Mouse (Mus musculus) midbrain, embryonic 11.5 days (tissue): ENCODE measurements at regions not wholly inside any gene's neighbourhood (a gene's known extent, or its start where the extent isn't known, plus 50 kb on each side); places are given as distances from the start of the nearest gene placed in this dataset.
A peak's percentile ranks its signal among the peaks of the same experiment; 100 is the strongest.

ENCODE experiments used
- ATAC-seq: fragments of 200-750 bp; cut with Nextera tagmentation; 2 replicates; pipeline ENCODE4 v1.8.0; 2017; ENCODE audit warnings: moderate TSS enrichment, moderate library complexity; ENCODE audit not compliant: low FRiP score
- DNase-seq: peaks from one replicate; pipeline ENCODE4 v3.0.0; 2015; ENCODE audit warnings: low spot score; ENCODE audit errors: missing footprints
- H3K27ac ChIP-seq: fragments of 300-500 bp; sonication (generic); 2 replicates; pipeline ENCODE4 v1.5.1; 2014; ENCODE audit warnings: low read depth, low read length
- H3K27me3 ChIP-seq: fragments of 300-500 bp; sonication (generic); 2 replicates; pipeline ENCODE4 v1.6.1; 2014; ENCODE audit warnings: mild to moderate bottlenecking, low read length, moderate library complexity, mixed read lengths; ENCODE audit not compliant: control insufficient read depth, insufficient read depth
- H3K36me3 ChIP-seq: fragments of 300-500 bp; sonication (generic); 2 replicates; pipeline ENCODE4 v1.6.1; 2014; ENCODE audit warnings: mild to moderate bottlenecking, low read length, moderate library complexity, mixed read lengths; ENCODE audit not compliant: control insufficient read depth, insufficient read depth
- H3K4me1 ChIP-seq: fragments of 300-500 bp; sonication (generic); 2 replicates; pipeline ENCODE4 v1.6.1; 2014; ENCODE audit warnings: low read length; ENCODE audit not compliant: control insufficient read depth, insufficient read depth
- H3K4me2 ChIP-seq: fragments of 300-500 bp; sonication (generic); 2 replicates; pipeline ENCODE4 v1.6.1; 2014; ENCODE audit warnings: mild to moderate bottlenecking, moderate library complexity
- H3K4me3 ChIP-seq: fragments of 300-500 bp; sonication (generic); 2 replicates; pipeline ENCODE4 v1.5.1; 2014; ENCODE audit warnings: low read depth, low read length
- H3K9ac ChIP-seq: fragments of 300-500 bp; sonication (generic); 2 replicates; pipeline ENCODE4 v1.6.1; 2014; ENCODE audit warnings: low read length
- H3K9me3 ChIP-seq: fragments of 300-500 bp; sonication (generic); 2 replicates; pipeline ENCODE4 v1.6.1; 2016; ENCODE audit warnings: low read length; ENCODE audit not compliant: control insufficient read depth
- WGBS: fragments of 180-500 bp; shearing (Covaris S2); extraction: QIAGEN DNeasy Blood & Tissue Kit; methylation state at CpG from one replicate; pipeline ENCODE4 v1.1.7; 2014; 5-methylcytosine and 5-hydroxymethylcytosine counted together

DNA sequence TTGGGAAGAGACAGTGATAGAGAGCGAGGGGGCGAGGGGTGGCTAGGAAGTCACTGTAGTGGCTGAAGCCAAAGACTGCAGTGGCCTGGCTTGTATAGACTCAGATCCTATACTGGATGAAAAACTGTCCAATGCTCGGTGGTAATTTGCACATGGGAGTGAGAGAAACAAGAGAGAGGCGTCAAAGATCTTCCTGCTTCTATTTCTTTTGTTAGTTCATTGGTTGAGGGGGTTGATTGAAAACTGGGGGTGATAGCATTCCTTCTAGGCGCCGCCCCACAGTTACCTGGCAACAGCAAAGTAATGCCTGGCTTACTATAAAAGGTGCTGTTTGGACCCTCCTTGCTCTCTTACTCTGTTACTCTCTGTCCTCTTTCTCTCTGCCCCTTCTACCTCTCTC lies 465.3 kb upstream of the Smim15 start:
- Histone ChIP-seq H3K36me3 (no peaks in the 10 kb centered on the region), H3K9me3 (no peaks in the 10 kb centered on the region), H3K27me3 (no peaks in the 10 kb centered on the region), H3K4me3 (no peak overlapping the region), H3K4me2 (no peak overlapping the region), H3K9ac (no peak overlapping the region), H3K4me1 (no peaks in the 10 kb centered on the region), H3K27ac (no peak overlapping the region)
- ATAC-seq (no peak), DNase-seq (peak; percentile 57)
- WGBS, result 82% methylated on average over 6 of the region's 6 CpGs

DNA sequence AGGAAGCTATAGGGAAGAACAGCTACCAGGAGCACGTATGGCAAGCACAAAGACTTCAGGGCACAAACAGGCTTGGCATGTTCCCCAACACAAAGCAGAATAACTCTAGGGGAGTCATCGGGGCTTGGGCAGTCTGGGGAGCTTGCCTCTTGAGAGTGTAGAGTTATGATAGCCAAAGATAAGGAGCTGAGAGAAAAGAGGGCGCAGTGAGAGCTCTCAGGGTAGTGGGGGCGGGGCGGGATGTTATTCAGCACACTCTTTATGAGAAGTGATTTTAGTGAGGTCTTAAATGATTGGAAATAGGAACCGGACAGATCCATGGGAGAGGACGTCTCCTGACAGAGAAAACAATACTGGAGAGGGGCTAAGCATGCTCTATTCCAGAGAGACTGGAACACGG lies 466.4 kb upstream of the Smim15 start:
- peak; percentile 77 for DNase-seq
- no peak overlapping the region for H3K4me3 ChIP-seq
- no peaks in the 10 kb centered on the region for H3K9me3 ChIP-seq
- no peak overlapping the region for H3K4me2 ChIP-seq
- no peaks in the 10 kb centered on the region for H3K4me1 ChIP-seq
- no peaks in the 10 kb centered on the region for H3K36me3 ChIP-seq
- no peaks in the 10 kb centered on the region for H3K27me3 ChIP-seq
- H3K9ac ChIP-seq, result no peak overlapping the region
- ATAC-seq, result no peak
- 88% methylated on average over 8 of the region's 8 CpGs for WGBS
- no peak overlapping the region for H3K27ac ChIP-seq

DNA sequence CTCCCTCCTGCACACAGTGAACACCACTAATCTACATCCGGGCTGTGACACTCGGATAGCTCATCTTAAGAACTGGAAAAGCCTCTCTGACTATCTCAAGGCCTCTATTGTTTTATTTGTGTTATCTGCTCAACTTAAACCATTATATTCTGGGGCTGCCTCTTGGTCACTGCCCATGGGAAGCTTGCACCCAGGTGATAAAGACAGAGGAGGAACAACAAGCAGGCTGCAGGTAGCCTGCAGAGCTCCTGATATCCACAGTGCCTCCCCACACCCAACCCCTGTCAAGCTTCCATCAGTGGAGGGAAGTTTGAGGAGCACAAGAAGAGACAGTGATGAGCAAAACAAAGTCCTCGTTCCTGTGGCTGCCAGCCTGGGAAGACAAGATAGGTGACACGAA lies 467.0 kb upstream of the Smim15 start:
- no peaks in the 10 kb centered on the region for H3K9me3 ChIP-seq
- H3K27me3 ChIP-seq, result no peaks in the 10 kb centered on the region
- no peak overlapping the region for H3K4me3 ChIP-seq
- ATAC-seq (no peak), DNase-seq (peak; percentile 53)
- no peak overlapping the region for H3K9ac ChIP-seq
- 86% methylated on average over 4 of the region's 4 CpGs for WGBS
- H3K27ac ChIP-seq, result no peak overlapping the region
- no peak overlapping the region for H3K4me2 ChIP-seq
- no peaks in the 10 kb centered on the region for H3K36me3 ChIP-seq
- H3K4me1 ChIP-seq, result no peaks in the 10 kb centered on the region

DNA sequence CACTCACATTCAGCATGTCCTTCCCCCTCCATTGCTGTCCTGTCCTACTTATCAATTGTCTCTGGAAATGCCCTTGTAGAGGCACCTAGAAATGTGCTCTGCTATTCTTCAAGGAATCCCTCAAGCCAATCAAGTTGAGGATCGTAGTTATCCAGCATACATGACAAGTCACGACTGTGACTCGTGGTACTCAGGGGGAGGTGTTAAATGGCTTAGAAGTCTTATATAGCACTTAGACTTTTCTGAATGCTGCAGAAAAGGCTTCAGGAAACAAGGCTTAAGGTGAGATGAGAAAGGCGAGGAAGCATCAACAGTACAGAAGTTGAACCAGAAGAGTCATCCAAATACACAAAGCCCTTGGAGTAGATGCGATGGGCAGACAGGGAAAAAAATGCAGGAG lies 467.5 kb upstream of the Smim15 start:
- H3K36me3 ChIP-seq, result no peaks in the 10 kb centered on the region
- ATAC-seq, result no peak
- no peak overlapping the region for H3K9ac ChIP-seq
- H3K4me3 ChIP-seq, result no peak overlapping the region
- no peaks in the 10 kb centered on the region for H3K9me3 ChIP-seq
- 90% methylated on average over 5 of the region's 5 CpGs for WGBS
- H3K27me3 ChIP-seq, result no peaks in the 10 kb centered on the region
- no peak for DNase-seq
- H3K4me1 ChIP-seq, result no peaks in the 10 kb centered on the region
- H3K4me2 ChIP-seq, result no peak overlapping the region
- no peak overlapping the region for H3K27ac ChIP-seq

DNA sequence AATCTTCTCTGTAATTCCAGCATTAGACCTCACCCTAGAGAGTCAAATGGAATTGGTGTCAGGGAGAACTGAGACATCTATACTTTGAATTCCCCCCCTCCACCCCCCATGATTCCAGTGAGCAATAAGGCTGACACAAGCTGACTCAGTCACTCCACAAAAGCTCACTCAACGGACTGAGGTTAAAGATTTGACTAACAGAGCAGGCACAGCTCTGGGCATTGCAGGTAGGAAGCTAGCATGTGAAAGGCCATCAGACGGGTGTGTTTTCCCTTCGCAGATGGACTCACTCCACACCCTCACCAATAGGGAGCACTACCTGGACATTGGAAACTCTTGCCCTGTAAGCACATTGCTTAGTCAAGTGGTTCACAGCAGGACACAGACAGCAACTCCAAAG lies 469.2 kb upstream of the Smim15 start:
- Histone ChIP-seq H3K27ac (no peak overlapping the region), H3K9ac (no peak overlapping the region), H3K27me3 (no peaks in the 10 kb centered on the region), H3K4me2 (no peak overlapping the region), H3K9me3 (no peaks in the 10 kb centered on the region), H3K4me1 (no peaks in the 10 kb centered on the region), H3K4me3 (no peak overlapping the region), H3K36me3 (no peaks in the 10 kb centered on the region)
- ATAC-seq (no peak), DNase-seq (peak; percentile 45)
- 90% methylated on average over 3 of the region's 3 CpGs for WGBS

DNA sequence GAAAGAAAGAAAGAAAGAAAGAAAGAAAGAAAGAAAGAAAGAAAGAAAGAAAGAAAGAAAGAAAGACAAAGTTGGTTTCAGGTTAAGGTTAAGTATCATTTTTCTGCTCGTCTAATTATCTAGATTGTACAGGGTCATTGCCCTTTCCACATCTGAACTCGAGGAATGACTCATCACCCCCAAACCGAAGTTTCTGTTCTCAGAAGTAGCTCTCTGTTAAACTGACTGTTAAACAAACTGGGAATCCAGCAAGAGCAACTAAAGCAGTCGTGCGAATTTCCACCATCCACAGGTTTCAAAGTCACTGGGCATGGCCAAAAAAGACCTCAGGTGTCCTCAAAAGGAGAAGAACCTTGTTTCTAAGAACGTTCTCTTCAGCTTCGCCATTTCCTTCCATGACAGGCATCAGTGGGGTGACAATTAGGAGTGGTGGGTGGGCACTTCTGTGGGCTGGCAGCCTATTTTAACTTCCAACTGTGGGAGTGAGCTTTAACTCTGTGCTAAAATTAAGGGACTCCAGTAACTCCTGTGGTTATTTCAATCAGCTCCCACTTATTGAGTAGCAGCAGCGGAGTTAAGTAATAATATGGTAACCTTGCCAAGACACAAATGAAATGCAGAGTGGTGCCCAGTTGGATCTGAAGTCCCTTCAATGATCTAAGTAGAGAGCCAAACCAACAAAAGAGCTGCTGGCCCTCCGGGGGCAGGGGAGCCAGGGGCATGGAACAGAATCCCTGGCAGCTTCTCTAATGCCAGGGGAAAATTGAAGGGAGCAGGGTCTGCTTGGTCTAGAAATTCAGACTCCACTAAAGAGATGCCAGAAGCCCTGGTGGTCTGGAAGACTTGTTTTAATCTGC lies 470.5 kb upstream of the Smim15 start:
- 85% methylated on average over 9 of the region's 9 CpGs for WGBS
- Histone ChIP-seq H3K4me1 (no peaks in the 10 kb centered on the region), H3K27me3 (no peaks in the 10 kb centered on the region), H3K9me3 (no peaks in the 10 kb centered on the region), H3K4me2 (no peak overlapping the region), H3K27ac (no peak overlapping the region), H3K4me3 (no peak overlapping the region), H3K36me3 (no peaks in the 10 kb centered on the region), H3K9ac (no peak overlapping the region)
- DNase-seq (peak; percentile 45), ATAC-seq (no peak)

DNA sequence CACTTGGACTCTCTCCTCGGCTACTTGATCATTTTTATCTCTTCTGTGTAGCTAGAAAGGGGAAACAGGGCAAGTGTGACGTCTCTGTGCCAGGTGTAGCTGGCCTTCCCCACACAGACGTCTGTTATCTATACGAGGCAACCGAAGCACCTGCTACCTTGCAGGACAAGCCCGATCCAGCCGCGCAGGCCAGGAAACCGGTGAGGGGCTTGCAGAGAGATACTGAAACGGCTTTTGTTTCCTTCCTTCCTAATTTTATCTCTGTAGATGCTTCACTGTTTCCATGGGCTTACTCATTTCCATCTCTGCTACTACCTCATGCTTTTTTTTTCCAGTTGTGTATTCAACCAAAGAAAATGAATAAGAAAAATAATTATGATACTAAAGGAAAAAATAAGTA lies 472.7 kb upstream of the Smim15 start:
- H3K9me3 ChIP-seq, result no peaks in the 10 kb centered on the region
- no peak for ATAC-seq
- H3K9ac ChIP-seq, result no peak overlapping the region
- no peak overlapping the region for H3K4me3 ChIP-seq
- H3K27ac ChIP-seq, result no peak overlapping the region
- no peaks in the 10 kb centered on the region for H3K4me1 ChIP-seq
- no peaks in the 10 kb centered on the region for H3K36me3 ChIP-seq
- H3K4me2 ChIP-seq, result no peak overlapping the region
- no peaks in the 10 kb centered on the region for H3K27me3 ChIP-seq
- no peak for DNase-seq
- 88% methylated on average over 10 of the region's 10 CpGs for WGBS

DNA sequence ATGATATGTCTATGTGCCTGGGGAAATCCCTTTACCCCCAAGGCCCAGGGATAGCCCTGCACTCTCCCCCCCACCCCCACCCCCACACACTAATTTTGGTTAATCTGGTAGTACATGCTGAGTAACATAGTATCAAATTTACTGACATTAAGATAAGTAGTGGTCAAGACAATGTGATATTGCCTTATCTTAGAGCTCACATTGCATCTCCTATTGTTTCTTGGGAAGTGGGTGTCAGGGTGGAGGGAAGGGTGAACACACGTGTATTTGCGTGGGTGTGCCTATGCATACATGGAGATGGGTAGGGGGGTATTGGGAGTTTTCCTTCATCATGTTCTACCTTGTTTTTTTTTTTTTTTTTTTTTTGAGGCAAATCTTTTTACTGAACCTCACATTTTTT lies 474.8 kb upstream of the Smim15 start:
- no peaks in the 10 kb centered on the region for H3K27me3 ChIP-seq
- H3K9me3 ChIP-seq, result no peaks in the 10 kb centered on the region
- no peak for ATAC-seq
- H3K36me3 ChIP-seq, result no peaks in the 10 kb centered on the region
- no peak overlapping the region for H3K4me3 ChIP-seq
- H3K27ac ChIP-seq, result no peak overlapping the region
- 83% methylated on average over 2 of the region's 2 CpGs for WGBS
- no peaks in the 10 kb centered on the region for H3K4me1 ChIP-seq
- H3K9ac ChIP-seq, result no peak overlapping the region
- no peak for DNase-seq
- no peak overlapping the region for H3K4me2 ChIP-seq

DNA sequence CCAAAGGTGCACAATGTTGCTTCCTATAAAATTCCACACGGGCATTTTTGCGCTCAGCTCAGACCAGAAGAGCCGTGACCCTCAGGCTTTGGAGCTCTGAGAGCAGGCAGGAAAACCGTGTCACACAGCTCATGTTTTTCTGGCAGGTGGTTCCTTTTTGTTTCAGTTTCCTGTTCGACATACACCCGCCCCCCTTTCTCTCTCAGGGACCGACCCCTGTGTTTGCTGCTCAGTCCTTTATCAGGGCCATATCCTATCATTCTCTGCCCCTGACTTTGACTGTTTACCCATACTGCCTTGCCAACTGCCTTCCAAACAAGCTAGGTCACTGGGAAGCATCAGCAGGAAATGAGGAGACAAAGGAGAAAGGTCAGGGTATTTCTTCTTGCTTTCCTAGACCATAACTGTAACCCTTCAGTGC lies 475.5 kb upstream of the Smim15 start:
- no peak overlapping the region for H3K9ac ChIP-seq
- H3K4me2 ChIP-seq, result no peak overlapping the region
- 86% methylated on average over 7 of the region's 7 CpGs for WGBS
- no peak for ATAC-seq
- DNase-seq, result peak; percentile 60
- H3K4me1 ChIP-seq, result no peaks in the 10 kb centered on the region
- no peaks in the 10 kb centered on the region for H3K36me3 ChIP-seq
- H3K9me3 ChIP-seq, result no peaks in the 10 kb centered on the region
- no peak overlapping the region for H3K4me3 ChIP-seq
- no peaks in the 10 kb centered on the region for H3K27me3 ChIP-seq
- no peak overlapping the region for H3K27ac ChIP-seq
